Comparison of ENCODE assay signal across 13 mouse cellular contexts in genomic region chr1:63431166-63431565, GRCm38 (mm10). TPM values are rescaled to one million over a fixed set of nuclear protein-coding genes. Genes with fewer than 3 reads are reported as not detected.
DNase-seq lines count a peak whose midpoint lies in the region; ATAC-seq lines count a peak whose summit lies in the region.
"Had no signal": no experiment of that assay in that cellular context is flagged by ENCODE, and none has a peak within 500 bp of the region (broad histone marks: within the 10 kb centered on the region; RNA-seq: fewer than 3 reads in every experiment).

No protein-coding gene starts in this region.

- peak; percentile 91 for ATAC-seq in cerebellum, adult (ENCODE audit: insufficient number of reproducible peaks, low FRiP score, low TSS enrichment)
- ATAC-seq: midbrain, embryonic 16.5 days had no signal

- intact Hi-C loops in left cerebral cortex, postnatal 4 days (cut with DNase I): no loop called here
- intact Hi-C loops in left cerebral cortex, postnatal 10 days (cut with DNase I): no loop called here

- no peak for DNase-seq in cerebellum, postnatal 4 days (ENCODE audit: low spot score in 2 of 2)
- DNase-seq in left cerebral cortex, postnatal 4 days: peak; percentile 28
- DNase-seq in left cerebral cortex, postnatal 10 days (ENCODE audit: extremely low spot score in 1 of 2, low spot score in 2 of 2): no peak
- DNase-seq in brain, adult 2 months (ENCODE audit: low read depth, low spot score): peak; percentile 85
- peak; percentile 49 to 68 for DNase-seq in cerebellum, postnatal 10 days
- no peak for DNase-seq in kidney, adult 9 months
- no peak for DNase-seq in thymus, postnatal 10 days (ENCODE audit: low spot score in 2 of 2)
- DNase-seq: adrenal gland, adult 2 months; gastrocnemius, postnatal 25 days; thymus, adult 2 months had no signal

RNA-seq across cellular contexts. Expression of gene Adam23, which starts 14.5 kb away (rescaled TPM):
- total RNA-seq in left cerebral cortex, postnatal 4 days (2021): 100 to 1,000 TPM; 130 to 142 TPM
- total RNA-seq in left cerebral cortex, postnatal 10 days (2021): 100 to 1,000 TPM; 155 to 157 TPM
- total RNA-seq: CH12.LX had no signal

Comparison
In these comparisons a context has a peak if more than half of its experiments do, and no peak if none do; other contexts are left out.
1. DNase-seq: peak in left cerebral cortex, postnatal 4 days (single experiment), brain, adult 2 months (single experiment) and cerebellum, postnatal 10 days (2 of 2); none in cerebellum, postnatal 4 days (0 of 2), left cerebral cortex, postnatal 10 days (0 of 2), kidney, adult 9 months (single experiment) and thymus, postnatal 10 days (0 of 2).